In genomic region chr10:68388802-68389201, GRCm38 (mm10) we compare ENCODE assay signal across 22 mouse cellular contexts.
DNase-seq lines count a peak whose midpoint lies in the region; ATAC-seq lines count a peak whose summit lies in the region.
"Had no signal": no experiment of that assay in that cellular context is flagged by ENCODE, and none has a peak within 500 bp of the region (broad histone marks: within the 10 kb centered on the region; RNA-seq: fewer than 3 reads in every experiment).

No protein-coding gene starts in this region.

- no peaks in the 10 kb centered on the region for H3K36me3 ChIP-seq in hindbrain, embryonic 14.5 days (replicated peaks; ENCODE audit: control insufficient read depth, insufficient read depth)
- H3K36me3 ChIP-seq: embryonic facial prominence, embryonic 15.5 days; heart, embryonic 12.5 days; hindbrain, embryonic 10.5 days; limb, embryonic 10.5 days; midbrain, embryonic 15.5 days; neural tube, embryonic 12.5 days had no signal

- no peak overlapping the region for H3K4me2 ChIP-seq in hindbrain, embryonic 14.5 days (replicated peaks)
- H3K4me2 ChIP-seq: embryonic facial prominence, embryonic 15.5 days; heart, embryonic 12.5 days; midbrain, embryonic 15.5 days; neural tube, embryonic 12.5 days had no signal

- intact Hi-C loops in left cerebral cortex, postnatal 10 days (cut with DNase I), result no loop called here
- intact Hi-C loops in left cerebral cortex, postnatal 14 days (cut with DNase I), result no loop called here

- no peak overlapping the region for H3K9ac ChIP-seq in hindbrain, embryonic 14.5 days
- H3K9ac ChIP-seq: embryonic facial prominence, embryonic 15.5 days; heart, embryonic 12.5 days; midbrain, embryonic 15.5 days; neural tube, embryonic 12.5 days had no signal

- H3K4me1 ChIP-seq in hindbrain, embryonic 14.5 days (replicated peaks; ENCODE audit: control insufficient read depth, insufficient read depth, low read length), result no peaks in the 10 kb centered on the region
- H3K4me1 ChIP-seq: embryonic facial prominence, embryonic 15.5 days; heart, embryonic 12.5 days; hindbrain, embryonic 10.5 days; limb, embryonic 10.5 days; midbrain, embryonic 15.5 days; neural tube, embryonic 12.5 days had no signal

- H3K27me3 ChIP-seq in hindbrain, embryonic 14.5 days (ENCODE audit: control insufficient read depth, insufficient read depth, low read length), result no peaks in the 10 kb centered on the region
- H3K27me3 ChIP-seq: embryonic facial prominence, embryonic 15.5 days; heart, embryonic 12.5 days; midbrain, embryonic 15.5 days; neural tube, embryonic 12.5 days had no signal

- WGBS in hindbrain, embryonic 14.5 days, result 90% methylated on average over 4 of the region's 4 CpGs

- ATAC-seq in hindbrain, embryonic 14.5 days (ENCODE audit: low FRiP score), result no peak
- ATAC-seq: forebrain, embryonic 14.5 days; hindbrain, postnatal 0 days; midbrain, embryonic 15.5 days had no signal

- no peak overlapping the region for H3K27ac ChIP-seq in hindbrain, embryonic 14.5 days
- H3K27ac ChIP-seq: embryonic facial prominence, embryonic 15.5 days; hindbrain, embryonic 10.5 days; hindbrain, postnatal 0 days; limb, embryonic 10.5 days; midbrain, embryonic 15.5 days; neural tube, embryonic 12.5 days had no signal

- H3K9me3 ChIP-seq in hindbrain, embryonic 14.5 days (ENCODE audit: control insufficient read depth, low read length), result no peaks in the 10 kb centered on the region
- H3K9me3 ChIP-seq: embryonic facial prominence, embryonic 15.5 days; hindbrain, embryonic 10.5 days; limb, embryonic 10.5 days; midbrain, embryonic 15.5 days; neural tube, embryonic 12.5 days had no signal

- DNase-seq in left cerebral cortex, adult 8-10 months (ENCODE audit: low spot score in 2 of 2), result peak; percentile 9 to 39
- DNase-seq in left cerebral cortex, postnatal 10 days (ENCODE audit: extremely low spot score in 1 of 2, low spot score in 2 of 2), result no peak
- peak; percentile 80 for DNase-seq in brain, adult 2 months (ENCODE audit: low read depth, low spot score)
- peak; percentile 44 to 58 for DNase-seq in left cerebral cortex, postnatal 14 days (ENCODE audit: low spot score in 2 of 2)
- DNase-seq in telencephalon, adult 2 months (ENCODE audit: low read depth, low spot score), result peak; percentile 34
- no peak for DNase-seq in kidney, adult 8-10 months
- DNase-seq in hindbrain, embryonic 14.5 days (ENCODE audit: low spot score), result no peak
- DNase-seq: adrenal gland, postnatal 14 days; cerebellum, adult 9-11 months; heart, postnatal 10 days; kidney, postnatal 4 days; liver; lung, postnatal 4 days; thymus, postnatal 25 days had no signal

- no peak overlapping the region for H3K4me3 ChIP-seq in hindbrain, embryonic 14.5 days (replicated peaks; ENCODE audit: low read length)
- H3K4me3 ChIP-seq: embryonic facial prominence, embryonic 15.5 days; heart, embryonic 12.5 days; hindbrain, embryonic 10.5 days; limb, embryonic 10.5 days; midbrain, embryonic 15.5 days; neural tube, embryonic 12.5 days had no signal

Comparison
In these comparisons a context has a peak if more than half of its experiments do, and no peak if none do; other contexts are left out.
1. DNase-seq: peak in left cerebral cortex, adult 8-10 months (2 of 2), brain, adult 2 months (single experiment), left cerebral cortex, postnatal 14 days (2 of 2) and telencephalon, adult 2 months (single experiment); none in left cerebral cortex, postnatal 10 days (0 of 2), kidney, adult 8-10 months (0 of 2) and hindbrain, embryonic 14.5 days (single experiment).